Mouse (Mus musculus): ENCODE results near the gene Kcnh3. TPM values are rescaled to one million over a fixed set of nuclear protein-coding genes. Genes with fewer than 3 reads are reported as not detected.

Kcnh3 gene
- polyA plus RNA-seq, 1 experiment, result 0.04 TPM

GRCm38 (mm10) chr15:99231998-99232397 lies 7.3 kb downstream of the Kcnh3 start:
- Histone ChIP-seq H3K79me2 (ENCODE audit: control insufficient read depth, insufficient read depth) (no peaks in the 10 kb centered on the region), H3K36me3 (ENCODE audit: control insufficient read depth, insufficient read depth) (no peaks in the 10 kb centered on the region), H3K27me3 (ENCODE audit: control insufficient read depth, insufficient read depth, insufficient read length) (peaks cover 84% of the 10 kb centered on the region), H3K79me3 (ENCODE audit: low read depth) (no peaks in the 10 kb centered on the region), H3K4me3 (ENCODE audit: insufficient read depth, poor library complexity, severe bottlenecking) (no peak overlapping the region), H3ac (ENCODE audit: control insufficient read depth, insufficient read length, low read depth) (no peak overlapping the region)
- TF ChIP-seq MYOG (IDR thresholded peaks at IDR 0.05; ENCODE audit: control insufficient read depth, extremely low read depth, insufficient read length), result no peak
- TF ChIP-seq MAX (IDR thresholded peaks at IDR 0.05), result no peak
- TF ChIP-seq CEBPB (IDR thresholded peaks at IDR 0.05; ENCODE audit: low read depth), result no peak
- no peak for TF ChIP-seq MYOD1 (IDR thresholded peaks at IDR 0.05; ENCODE audit: control insufficient read depth, insufficient read length, low read depth)
- no peak for TF ChIP-seq FOSL1 (IDR thresholded peaks at IDR 0.05; ENCODE audit: insufficient read depth, low read length, poor library complexity, severe bottlenecking)
- no peak for TF ChIP-seq USF1 (IDR thresholded peaks at IDR 0.05; ENCODE audit: low read depth)
- no peak for TF ChIP-seq CTCF (IDR thresholded peaks at IDR 0.05; ENCODE audit: control insufficient read depth, insufficient read depth, insufficient read length)

- Histone ChIP-seq H3K27me3 (ENCODE audit: control insufficient read depth, insufficient read depth, insufficient read length) (peaks cover 67% of the 10 kb centered on the region), H3K79me3 (ENCODE audit: low read depth) (no peaks in the 10 kb centered on the region), H3ac (ENCODE audit: control insufficient read depth, insufficient read length, low read depth) (no peak overlapping the region), H3K36me3 (ENCODE audit: control insufficient read depth, insufficient read depth) (no peaks in the 10 kb centered on the region), H3K79me2 (ENCODE audit: control insufficient read depth, insufficient read depth) (no peaks in the 10 kb centered on the region), H3K4me3 (ENCODE audit: insufficient read depth, poor library complexity, severe bottlenecking) (no peak overlapping the region)
- TF ChIP-seq MYOD1 (IDR thresholded peaks at IDR 0.05; ENCODE audit: control insufficient read depth, insufficient read length, low read depth) (no peak), CTCF (IDR thresholded peaks at IDR 0.05; ENCODE audit: control insufficient read depth, insufficient read depth, insufficient read length) (no peak), USF1 (IDR thresholded peaks at IDR 0.05; ENCODE audit: low read depth) (no peak), MYOG (IDR thresholded peaks at IDR 0.05; ENCODE audit: control insufficient read depth, extremely low read depth, insufficient read length) (no peak), MAX (IDR thresholded peaks at IDR 0.05) (no peak), FOSL1 (IDR thresholded peaks at IDR 0.05; ENCODE audit: insufficient read depth, low read length, poor library complexity, severe bottlenecking) (no peak), CEBPB (IDR thresholded peaks at IDR 0.05; ENCODE audit: low read depth) (no peak)
These were observed 9.1 kb downstream of the Kcnh3 start for GRCm38 (mm10) chr15:99233719-99234118.

GRCm38 (mm10) chr15:99234326-99235010 lies 9.8 kb downstream of the Kcnh3 start:
- Histone ChIP-seq H3K79me3 (ENCODE audit: low read depth) (no peaks in the 10 kb centered on the region), H3K79me2 (ENCODE audit: control insufficient read depth, insufficient read depth) (no peaks in the 10 kb centered on the region), H3K27me3 (ENCODE audit: control insufficient read depth, insufficient read depth, insufficient read length) (peaks cover 59% of the 10 kb centered on the region), H3ac (ENCODE audit: control insufficient read depth, insufficient read length, low read depth) (no peak overlapping the region), H3K4me3 (ENCODE audit: insufficient read depth, poor library complexity, severe bottlenecking) (no peak overlapping the region), H3K36me3 (ENCODE audit: control insufficient read depth, insufficient read depth) (no peaks in the 10 kb centered on the region)
- TF ChIP-seq USF1 (IDR thresholded peaks at IDR 0.05; ENCODE audit: low read depth), result no peak
- no peak for TF ChIP-seq MYOG (IDR thresholded peaks at IDR 0.05; ENCODE audit: control insufficient read depth, extremely low read depth, insufficient read length)
- no peak for TF ChIP-seq MYOD1 (IDR thresholded peaks at IDR 0.05; ENCODE audit: control insufficient read depth, insufficient read length, low read depth)
- TF ChIP-seq CTCF (IDR thresholded peaks at IDR 0.05; ENCODE audit: control insufficient read depth, insufficient read depth, insufficient read length), result no peak
- no peak for TF ChIP-seq FOSL1 (IDR thresholded peaks at IDR 0.05; ENCODE audit: insufficient read depth, low read length, poor library complexity, severe bottlenecking)
- no peak for TF ChIP-seq MAX (IDR thresholded peaks at IDR 0.05)
- no peak for TF ChIP-seq CEBPB (IDR thresholded peaks at IDR 0.05; ENCODE audit: low read depth)

- Histone ChIP-seq H3K79me3 (ENCODE audit: low read depth) (no peaks in the 10 kb centered on the region), H3ac (ENCODE audit: control insufficient read depth, insufficient read length, low read depth) (no peak overlapping the region), H3K4me3 (ENCODE audit: insufficient read depth, poor library complexity, severe bottlenecking) (no peak overlapping the region), H3K27me3 (ENCODE audit: control insufficient read depth, insufficient read depth, insufficient read length) (peaks cover 28% of the 10 kb centered on the region), H3K36me3 (ENCODE audit: control insufficient read depth, insufficient read depth) (peaks cover 9% of the 10 kb centered on the region), H3K79me2 (ENCODE audit: control insufficient read depth, insufficient read depth) (no peaks in the 10 kb centered on the region)
- no peak for TF ChIP-seq MAX (IDR thresholded peaks at IDR 0.05)
- no peak for TF ChIP-seq USF1 (IDR thresholded peaks at IDR 0.05; ENCODE audit: low read depth)
- no peak for TF ChIP-seq CEBPB (IDR thresholded peaks at IDR 0.05; ENCODE audit: low read depth)
- TF ChIP-seq CTCF (IDR thresholded peaks at IDR 0.05; ENCODE audit: control insufficient read depth, insufficient read depth, insufficient read length), result no peak
- no peak for TF ChIP-seq FOSL1 (IDR thresholded peaks at IDR 0.05; ENCODE audit: insufficient read depth, low read length, poor library complexity, severe bottlenecking)
- no peak for TF ChIP-seq MYOD1 (IDR thresholded peaks at IDR 0.05; ENCODE audit: control insufficient read depth, insufficient read length, low read depth)
- no peak for TF ChIP-seq MYOG (IDR thresholded peaks at IDR 0.05; ENCODE audit: control insufficient read depth, extremely low read depth, insufficient read length)
These were observed 13.3 kb downstream of the Kcnh3 start for GRCm38 (mm10) chr15:99238006-99238405.

DNA sequence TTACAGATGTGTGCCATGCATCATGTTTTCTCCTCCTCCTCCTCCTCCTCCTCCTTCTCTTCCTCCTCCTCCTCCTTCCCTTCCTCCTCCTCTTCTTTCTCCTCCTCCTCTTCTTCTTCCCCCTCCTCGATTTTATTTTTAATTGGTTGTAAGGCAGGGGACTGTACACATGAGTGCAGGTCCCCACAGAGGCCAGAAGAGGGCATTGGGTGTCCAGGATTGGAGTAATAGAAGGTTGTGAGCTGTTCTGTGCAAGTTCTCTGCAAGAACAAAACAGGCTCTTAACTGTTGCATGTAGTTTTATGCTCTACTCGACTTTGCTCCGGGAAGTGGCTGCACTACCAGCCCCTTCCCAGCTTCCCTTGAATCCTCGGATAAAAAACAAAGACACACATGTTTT lies 15.5 kb downstream of the Kcnh3 start:
- Histone ChIP-seq H3ac (ENCODE audit: control insufficient read depth, insufficient read length, low read depth) (no peak overlapping the region), H3K79me3 (ENCODE audit: low read depth) (no peaks in the 10 kb centered on the region), H3K79me2 (ENCODE audit: control insufficient read depth, insufficient read depth) (no peaks in the 10 kb centered on the region), H3K4me3 (ENCODE audit: insufficient read depth, poor library complexity, severe bottlenecking) (no peak overlapping the region), H3K27me3 (ENCODE audit: control insufficient read depth, insufficient read depth, insufficient read length) (peaks cover 7% of the 10 kb centered on the region), H3K36me3 (ENCODE audit: control insufficient read depth, insufficient read depth) (peaks cover 29% of the 10 kb centered on the region)
- no peak for TF ChIP-seq MAX (IDR thresholded peaks at IDR 0.05)
- TF ChIP-seq CTCF (IDR thresholded peaks at IDR 0.05; ENCODE audit: control insufficient read depth, insufficient read depth, insufficient read length), result peak; percentile 18
- TF ChIP-seq CEBPB (IDR thresholded peaks at IDR 0.05; ENCODE audit: low read depth), result no peak
- no peak for TF ChIP-seq MYOG (IDR thresholded peaks at IDR 0.05; ENCODE audit: control insufficient read depth, extremely low read depth, insufficient read length)
